Mouse (Mus musculus) granulocyte monocyte progenitor cell, adult 5-6 weeks (primary cell): Measurements from ENCODE around the gene Ptgs1. TPM values are rescaled to one million over a fixed set of nuclear protein-coding genes. Genes with fewer than 3 reads are reported as not detected.

Source experiments
- ATAC-seq: replicated peaks from 2 replicates; pipeline ENCODE4 v1.8.0; 2016; ENCODE audit warnings: mild to moderate bottlenecking, moderate TSS enrichment, inconsistent platforms; ENCODE audit not compliant: poor library complexity, severe bottlenecking
- total RNA-seq, 2 experiments: library from RNA; stranded (forward) in 1 of 2; stranded (reverse) in 1 of 2; fragments of 200-712, 200-1000 nt in 1 of 2; fragments of >200 nt in 1 of 2; fragmentation: Nextera tagmentation in 1 of 2; gene quantifications; 2 replicates each; pipeline ENCODE4 v1.2.3; 2014 to 2017

Gene Ptgs1
- total RNA-seq, 2 experiments from 2014 or later = 21.8 to 30.5 TPM

DNA sequence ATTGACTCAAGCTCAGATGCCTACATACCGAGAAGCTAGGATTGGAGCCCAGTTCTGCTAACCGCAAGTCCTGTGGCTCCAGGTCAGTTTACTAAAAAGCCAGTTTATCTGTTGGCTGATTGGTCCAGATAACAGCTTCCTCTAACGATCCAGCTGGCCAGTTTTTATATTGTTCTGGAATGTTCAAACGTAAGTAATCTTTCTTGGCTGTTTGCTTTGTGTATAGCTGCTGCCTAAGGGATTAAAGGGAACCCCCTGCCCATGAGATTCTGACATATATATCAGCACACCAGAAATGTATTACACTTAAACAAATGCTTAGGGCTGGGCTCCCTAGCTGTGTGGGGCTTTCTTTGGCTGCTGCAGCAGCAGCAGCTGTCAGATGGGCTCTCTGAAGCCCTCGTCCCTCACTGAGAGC, 13.7 kb downstream of the Ptgs1 start:
- no peak for ATAC-seq

DNA sequence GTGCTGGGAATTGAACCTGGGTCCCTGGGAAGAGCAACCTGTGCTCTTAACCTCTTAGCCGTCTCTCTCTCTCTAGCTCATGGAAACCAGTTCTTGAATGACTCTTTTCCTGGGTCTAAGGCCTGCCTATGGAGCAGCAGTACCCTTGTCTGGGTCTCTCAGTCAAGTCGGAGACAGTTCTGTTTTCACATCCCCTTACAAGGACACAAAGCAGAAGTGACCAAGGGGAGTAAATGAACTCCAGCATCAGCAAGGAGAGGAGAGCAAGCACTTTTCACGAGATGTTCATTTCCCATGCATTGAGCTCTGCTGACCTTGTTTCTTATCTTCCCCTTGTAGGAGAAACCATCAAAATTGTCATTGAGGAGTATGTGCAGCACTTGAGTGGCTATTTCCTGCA, 14.5 kb downstream of the Ptgs1 start:
- ATAC-seq = peak; percentile 85

DNA sequence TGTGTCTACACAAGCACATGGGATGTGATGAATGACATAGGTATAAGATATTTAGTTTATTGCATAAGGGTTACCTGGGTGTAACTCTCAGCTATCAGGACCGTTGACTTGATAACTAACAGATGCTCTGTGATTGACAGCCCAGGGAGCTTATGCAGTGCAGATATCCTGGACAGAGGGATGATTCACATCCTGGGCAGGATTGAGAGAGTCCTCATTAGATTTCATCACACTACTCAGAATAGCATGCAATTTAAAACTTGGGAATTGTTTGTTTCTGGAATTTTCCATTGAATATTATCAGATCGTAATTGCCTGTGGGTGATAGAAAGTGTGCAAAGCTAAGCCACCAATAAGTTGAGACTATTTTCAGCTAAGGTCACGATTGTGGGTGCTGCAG, 17.7 kb downstream of the Ptgs1 start:
- ATAC-seq = no peak

- no peak for ATAC-seq
Measured at GRCm38 (mm10) chr2:36251156-36251555, 20.9 kb downstream of the Ptgs1 start.

- ATAC-seq = no peak
Measured at GRCm38 (mm10) chr2:36252505-36252904, 22.3 kb downstream of the Ptgs1 start.

DNA sequence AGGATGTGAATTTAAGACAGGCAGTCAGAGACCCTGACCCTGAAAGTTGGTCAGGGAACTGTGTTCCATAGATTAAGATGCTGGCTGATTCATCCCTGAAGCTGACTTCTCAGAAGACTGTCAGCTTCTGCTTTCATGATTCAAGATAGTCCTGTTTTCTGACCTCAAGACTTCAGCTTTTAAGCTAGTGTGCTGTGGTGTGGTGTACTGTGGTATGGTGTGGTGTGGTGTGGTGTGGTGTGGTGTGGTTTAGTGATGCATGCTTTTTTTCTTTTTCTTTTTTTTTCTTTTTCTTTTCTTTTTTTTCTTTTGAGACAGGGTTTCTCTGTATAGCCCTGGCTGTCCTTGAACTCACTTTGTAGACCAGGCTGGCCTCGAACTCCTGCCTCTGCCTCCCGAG, 24.2 kb downstream of the Ptgs1 start:
- no peak; the same call in 1 of the 2 replicates for ATAC-seq

- ATAC-seq = no peak
Measured at GRCm38 (mm10) chr2:36256931-36257330, 26.7 kb downstream of the Ptgs1 start.

DNA sequence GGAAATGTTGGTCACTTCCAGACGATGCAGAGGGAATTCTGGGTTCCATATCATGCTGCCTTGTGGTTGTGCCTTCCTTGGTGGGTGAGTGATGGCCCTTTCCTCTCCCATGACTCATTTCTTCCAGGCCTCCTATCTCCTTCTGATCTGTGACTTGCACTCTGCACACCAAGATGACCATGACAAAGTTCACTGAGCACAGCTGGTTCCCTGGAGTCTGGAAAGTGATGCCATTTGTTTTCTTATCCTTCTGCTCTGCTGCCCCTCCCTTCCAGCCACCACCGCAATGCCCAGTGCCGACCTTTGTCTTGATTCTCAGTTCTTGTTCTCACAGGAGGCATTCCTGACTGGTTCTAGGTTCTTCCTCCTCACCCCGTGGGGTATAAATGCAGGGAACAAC, 29.2 kb downstream of the Ptgs1 start:
- no peak for ATAC-seq

GRCm38 (mm10) chr2:36259798-36260540, 29.7 kb downstream of the Ptgs1 start:
- no peak for ATAC-seq

- no peak for ATAC-seq
Measured at GRCm38 (mm10) chr2:36262025-36262424, 31.8 kb downstream of the Ptgs1 start.

GRCm38 (mm10) chr2:36269458-36269857, 39.2 kb downstream of the Ptgs1 start:
- ATAC-seq = no peak

DNA sequence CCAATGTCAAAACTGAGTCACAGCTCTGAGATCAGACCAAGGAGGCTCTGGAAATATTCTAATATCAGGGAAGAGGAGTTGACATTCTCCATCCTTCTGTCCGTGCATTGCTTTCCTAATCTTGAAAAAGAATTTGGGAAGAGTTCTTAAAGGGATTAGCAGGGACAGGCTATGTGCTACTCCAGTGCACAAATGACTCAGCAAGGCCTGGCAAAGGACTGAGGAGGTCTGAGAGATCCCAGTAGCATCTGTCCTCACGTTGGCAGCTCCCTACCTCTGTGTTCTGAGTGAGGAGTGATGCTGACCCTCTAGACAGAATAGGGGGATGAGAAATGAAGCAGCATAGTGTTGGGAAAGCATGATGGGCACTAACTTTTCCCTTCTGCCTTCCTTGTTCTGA, 40.0 kb downstream of the Ptgs1 start:
- no peak for ATAC-seq

- peak; percentile 69 for ATAC-seq
Measured at GRCm38 (mm10) chr2:36271085-36271484, 40.9 kb downstream of the Ptgs1 start.

- ATAC-seq = peak; percentile 71
Measured at GRCm38 (mm10) chr2:36272288-36272950, 42.2 kb downstream of the Ptgs1 start.

DNA sequence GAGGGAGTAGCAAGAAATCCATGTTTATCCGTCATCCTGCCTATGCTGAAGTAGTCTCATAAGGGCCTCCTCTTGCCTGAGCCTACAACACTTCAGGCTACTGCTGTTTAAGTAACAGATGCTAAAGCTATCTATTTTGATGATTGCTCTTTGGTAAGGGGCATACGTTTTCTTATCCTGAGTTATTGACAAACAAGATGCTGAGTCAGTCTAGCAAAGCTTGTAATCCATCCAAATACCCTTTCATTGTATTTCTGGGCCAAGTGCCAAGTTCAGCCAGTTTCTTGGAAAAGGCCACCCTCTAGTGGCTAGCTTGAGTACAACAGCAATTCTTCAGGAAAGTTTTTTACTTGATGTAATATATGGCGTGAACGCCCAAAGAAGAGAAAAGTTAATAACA, 46.2 kb downstream of the Ptgs1 start:
- peak; percentile 33 for ATAC-seq

DNA sequence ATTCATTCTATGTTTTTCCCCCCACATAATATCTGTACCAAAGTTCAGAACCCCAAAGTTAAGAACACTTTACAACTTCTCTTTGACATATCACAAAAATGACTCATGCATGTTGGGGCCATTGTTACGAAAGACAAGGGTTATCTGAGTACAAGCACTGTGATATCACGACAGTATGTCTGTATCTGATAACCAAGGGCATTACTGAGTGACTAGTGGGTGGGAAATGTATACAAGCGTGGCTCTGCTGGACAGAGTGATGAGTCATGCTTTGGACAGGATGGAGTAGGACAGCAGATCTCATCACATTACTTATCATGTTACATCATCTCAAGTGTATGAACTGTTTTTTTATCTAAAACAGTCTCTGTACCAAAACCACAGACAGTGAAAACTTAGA, 48.5 kb downstream of the Ptgs1 start:
- peak; percentile 79 for ATAC-seq

DNA sequence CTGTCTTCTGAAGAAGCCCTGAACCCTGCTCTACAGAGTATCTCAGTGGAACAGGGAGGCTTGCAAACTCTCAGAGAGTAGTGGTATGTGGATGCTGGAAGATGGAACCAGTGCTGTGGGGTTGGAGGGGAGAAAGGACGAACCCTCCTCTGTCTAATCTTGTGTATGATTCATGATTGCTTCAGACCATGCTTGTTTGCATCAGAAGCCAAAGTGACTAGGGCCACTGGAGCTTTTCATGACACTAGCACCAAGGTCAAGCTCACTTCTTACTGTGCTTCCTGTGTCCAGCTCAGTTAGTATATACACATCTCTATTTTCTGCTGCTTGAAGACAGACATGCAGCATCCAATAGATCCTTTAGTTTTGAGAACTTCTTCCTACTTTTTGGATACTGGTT, 50.9 kb downstream of the Ptgs1 start:
- no peak for ATAC-seq

- no peak for ATAC-seq
Measured at GRCm38 (mm10) chr2:36282301-36282700, 52.1 kb downstream of the Ptgs1 start.
